Mouse (Mus musculus) brown adipose tissue, adult 24 weeks (tissue): ENCODE measurements around the gene Ttc4. TPM values are rescaled to one million over a fixed set of nuclear protein-coding genes. Genes with fewer than 3 reads are reported as not detected.

Experiments used
- H3K27ac ChIP-seq: fragments of 200-500 bp; replicated peaks from 2 replicates; pipeline ENCODE4 v1.5.1; 2012; ENCODE audit warnings: low read depth, mild to moderate bottlenecking, low read length
- H3K4me1 ChIP-seq: fragments of 200-500 bp; 2 replicates; pipeline ENCODE4 v1.6.1; 2012; ENCODE audit warnings: low read length, mixed read lengths; ENCODE audit not compliant: control insufficient read depth, insufficient read depth, insufficient read length
- H3K4me3 ChIP-seq: fragments of 200-500 bp; 2 replicates; pipeline ENCODE4 v1.5.1; 2012; ENCODE audit warnings: low read depth, mild to moderate bottlenecking, low read length, moderate library complexity; ENCODE audit not compliant: insufficient read depth
- polyA plus RNA-seq: library from polyadenylated mRNA; stranded (reverse); fragments of >200 nt; gene quantifications from 2 replicates; pipeline ENCODE4 v1.2.4, GENCODE M21; 2012; ENCODE audit not compliant: missing spikeins, insufficient read depth, insufficient read length

Ttc4 gene
- polyA plus RNA-seq, 1 experiment: 18.4 TPM

DNA sequence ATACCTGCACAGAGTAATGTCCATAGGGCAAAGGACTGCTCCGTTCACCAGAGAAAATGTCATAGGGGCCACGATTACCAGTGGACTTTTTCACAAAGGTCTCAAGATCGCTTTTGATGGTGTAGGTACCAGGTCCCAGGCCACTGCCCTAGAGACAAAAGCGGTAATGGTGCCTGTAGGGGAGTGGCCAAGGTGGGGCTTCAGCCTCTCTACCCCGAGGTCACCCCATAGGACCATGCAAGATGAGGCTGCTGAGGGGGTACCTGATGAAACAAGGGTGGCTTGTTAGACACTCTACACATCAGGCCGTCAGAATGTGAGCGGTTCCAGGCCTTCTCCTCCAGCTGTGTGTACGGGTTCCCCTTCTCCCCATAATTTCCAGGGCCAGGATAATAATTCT lies 65.6 kb downstream of the Ttc4 start:
- Histone ChIP-seq H3K4me1 (no peaks in the 10 kb centered on the region; the same call in 1 of the 2 replicates), H3K27ac (no peak overlapping the region), H3K4me3 (no peak overlapping the region)

Other genes with a start within 250 kb of the Ttc4 start
- gene Pcsk9, start 214.6 kb downstream of the Ttc4 start, polyA plus RNA-seq: not detected in 2 replicates
- gene Bsnd, start 186.7 kb downstream of the Ttc4 start, polyA plus RNA-seq: not detected in 2 replicates
- gene Dhcr24, start 117.9 kb downstream of the Ttc4 start, polyA plus RNA-seq: 9.0 and 24.0 TPM in 2 replicates
- gene Lexm, start 61.7 kb downstream of the Ttc4 start, polyA plus RNA-seq: not detected in 2 replicates
- not detected in 2 replicates for gene Ttc22, start 56.5 kb downstream of the Ttc4 start, polyA plus RNA-seq
- gene Pars2, start 27.9 kb downstream of the Ttc4 start, polyA plus RNA-seq: 4.9 and 5.8 TPM in 2 replicates
- gene Mroh7, start 52.0 kb upstream of the Ttc4 start, polyA plus RNA-seq: not detected in 2 replicates
- not detected in 2 replicates for gene Fam151a, start 54.9 kb upstream of the Ttc4 start, polyA plus RNA-seq
- gene Acot11, start 126.1 kb upstream of the Ttc4 start, polyA plus RNA-seq: 278 and 386 TPM in 2 replicates
- 31.3 and 36.4 TPM in 2 replicates for gene Ssbp3, start 231.8 kb upstream of the Ttc4 start, polyA plus RNA-seq